Mouse (Mus musculus) G1E (cell line): ENCODE measurements around the gene Trappc13. TPM values are rescaled to one million over a fixed set of nuclear protein-coding genes. Genes with fewer than 3 reads are reported as not detected.

Experiments used
- ATAC-seq: 2 replicates; pipeline ENCODE4 v1.8.0; 2016; ENCODE audit warnings: mild to moderate bottlenecking; ENCODE audit not compliant: insufficient number of reproducible peaks, poor library complexity, low FRiP score, severe bottlenecking; ENCODE audit errors: extremely low read depth
- DNase-seq: peaks from one replicate; pipeline ENCODE4 v3.0.0; 2012; ENCODE audit warnings: low spot score
- H3K27me3 ChIP-seq: 2 replicates; pipeline ENCODE4 v1.6.1; 2012; ENCODE audit warnings: mild to moderate bottlenecking, low read length, inconsistent platforms; ENCODE audit not compliant: insufficient read depth
- H3K36me3 ChIP-seq: replicated peaks from 2 replicates; pipeline ENCODE3; 2012; ENCODE audit warnings: mild to moderate bottlenecking, inconsistent platforms
- H3K4me1 ChIP-seq: 2 replicates; pipeline ENCODE4 v1.6.1; 2012; ENCODE audit warnings: low read depth, low read length, inconsistent platforms, mixed read lengths; ENCODE audit not compliant: insufficient read depth
- H3K4me3 ChIP-seq: 2 replicates; pipeline ENCODE4 v1.5.1; 2012; ENCODE audit warnings: low read depth, mild to moderate bottlenecking, inconsistent platforms, low read length, moderate library complexity, mixed read lengths
- H3K9me3 ChIP-seq: replicated peaks from 2 replicates; pipeline ENCODE4 v1.6.1; 2012; ENCODE audit warnings: inconsistent platforms
- CTCF ChIP-seq: IDR thresholded peaks from 2 replicates; pipeline ENCODE4 v1.5.1; 2012; ENCODE audit warnings: low read depth, low read length, inconsistent platforms, mixed read lengths
- GATA1 ChIP-seq: IDR thresholded peaks from 2 replicates; pipeline ENCODE4 v1.6.1; 2012; ENCODE audit warnings: borderline replicate concordance, low read length, inconsistent platforms, mixed read lengths
- GATA2 ChIP-seq: IDR thresholded peaks from 2 replicates; pipeline ENCODE4 v1.6.1; 2012; ENCODE audit warnings: low read depth, low read length, inconsistent platforms, borderline replicate concordance
- POLR2AphosphoS5 ChIP-seq: IDR thresholded peaks from 2 replicates; pipeline ENCODE4 v1.6.1; 2012; ENCODE audit warnings: low read depth, low read length, inconsistent platforms; ENCODE audit not compliant: insufficient replicate concordance
- TAL1 ChIP-seq: conservative IDR thresholded peaks from 2 replicates; pipeline ENCODE4 v1.6.1; 2012; ENCODE audit warnings: low read depth, low read length, inconsistent platforms, mixed read lengths
- polyA plus RNA-seq: library from polyadenylated mRNA; stranded (reverse); fragments of >175 nt; gene quantifications from 2 replicates; pipeline ENCODE4 v1.2.3, GENCODE M21; 2012
- total RNA-seq, 2 experiments: library from RNA; stranded (forward) in 1 of 2; stranded (reverse) in 1 of 2; fragments of 200-1000 nt in 1 of 2; fragments of >200 nt in 1 of 2; fragmentation: Nextera tagmentation in 1 of 2; gene quantifications; 2 replicates each; pipeline ENCODE4 v1.2.3; 2014 to 2017

Trappc13 gene
- total and polyA plus RNA-seq, 3 experiments = 3.0 to 73.6 (median 66.2) TPM

DNA sequence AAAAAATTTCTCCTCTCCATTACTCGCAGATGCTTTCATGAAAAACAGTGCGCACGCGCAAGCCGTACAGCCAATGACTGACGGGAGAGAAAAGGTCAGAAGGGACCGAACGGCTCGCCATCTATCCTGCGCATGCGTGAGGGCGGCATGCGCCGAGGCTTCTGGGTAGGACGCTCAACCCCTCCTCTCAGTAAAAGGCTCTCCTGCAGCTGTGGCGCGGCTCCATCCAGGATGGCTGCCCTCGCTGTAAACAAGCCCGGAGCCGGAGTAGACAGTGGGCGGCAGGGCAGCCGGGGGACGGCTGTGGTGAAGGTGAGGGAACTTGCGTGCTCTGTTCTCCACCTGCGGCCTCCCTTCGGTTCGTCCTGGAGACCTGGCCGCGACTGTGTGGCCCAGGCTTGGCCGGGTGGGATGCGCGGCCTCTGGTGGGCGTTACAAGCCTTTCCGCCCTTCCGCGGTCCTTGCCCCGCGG, 417 bp upstream of the Trappc13 start, which contains the start of gene Trim23:
TSS of gene Trim23 (plus strand) at position 148 of the 472 bp plus-strand sequence.
- Histone ChIP-seq H3K27me3 (no peaks in the 10 kb centered on the region), H3K9me3 (no peaks in the 10 kb centered on the region), H3K36me3 (peaks cover 30% of the 10 kb centered on the region), H3K4me1 (peaks cover 13% of the 10 kb centered on the region), H3K4me3 (peak within 1 kb of the TSS; percentile 98)
- ATAC-seq (peak; percentile 94), DNase-seq (peak; percentile 87)
- TF ChIP-seq GATA2 (no peak), POLR2AphosphoS5 (no peak), CTCF (no peak), TAL1 (no peak), GATA1 (no peak)

DNA sequence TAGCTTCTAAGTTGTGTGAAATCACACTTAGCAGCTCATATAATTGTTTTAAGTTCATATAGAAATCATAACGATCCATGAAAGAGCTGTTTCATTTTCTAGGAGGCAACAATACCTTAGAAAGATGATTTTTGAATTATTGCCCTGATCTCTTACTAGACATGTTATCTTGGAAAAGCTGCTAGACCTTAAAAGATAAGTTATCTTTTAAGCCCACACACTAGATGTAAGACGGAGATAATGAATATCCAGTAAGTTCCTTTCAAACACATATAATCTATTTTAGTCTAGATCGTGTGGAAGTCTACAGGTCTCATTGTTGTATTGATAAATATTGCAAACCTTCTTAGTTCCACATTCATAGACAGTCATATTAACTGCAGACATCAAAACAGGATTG, 1.4 kb downstream of the Trappc13 start:
- TF ChIP-seq GATA1 (no peak), TAL1 (no peak), POLR2AphosphoS5 (no peak), CTCF (no peak), GATA2 (no peak)
- DNase-seq (no peak), ATAC-seq (no peak)
- Histone ChIP-seq H3K4me3 (peak overlapping the region; percentile 98), H3K27me3 (no peaks in the 10 kb centered on the region), H3K9me3 (no peaks in the 10 kb centered on the region), H3K36me3 (peaks cover 32% of the 10 kb centered on the region), H3K4me1 (peaks cover 22% of the 10 kb centered on the region)

DNA sequence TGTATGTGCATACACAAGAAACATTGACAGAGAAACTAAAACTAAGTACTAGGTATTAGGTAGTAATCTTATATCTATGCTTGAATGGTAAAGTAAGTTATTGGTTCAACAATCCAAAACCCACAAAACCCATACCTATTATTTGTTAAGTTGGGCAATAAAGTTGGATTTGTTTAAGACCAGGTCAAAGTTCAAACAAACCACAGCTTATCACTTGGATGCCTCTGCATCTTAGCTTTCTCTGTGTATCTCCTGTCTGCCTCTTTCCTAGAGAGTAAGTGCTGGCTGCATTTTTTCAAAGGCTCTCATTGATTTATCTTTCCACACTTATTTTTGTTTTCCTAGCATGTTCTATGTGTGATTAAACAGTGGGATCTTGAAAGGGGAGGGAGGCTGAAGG, 5.8 kb downstream of the Trappc13 start:
- ATAC-seq (no peak), DNase-seq (no peak)
- peaks cover 42% of the 10 kb centered on the region for H3K36me3 ChIP-seq
- H3K9me3 ChIP-seq = no peaks in the 10 kb centered on the region
- peaks cover 24% of the 10 kb centered on the region for H3K4me1 ChIP-seq
- no peak overlapping the region for H3K4me3 ChIP-seq
- H3K27me3 ChIP-seq = no peaks in the 10 kb centered on the region
- TF ChIP-seq GATA2 = no peak

DNA sequence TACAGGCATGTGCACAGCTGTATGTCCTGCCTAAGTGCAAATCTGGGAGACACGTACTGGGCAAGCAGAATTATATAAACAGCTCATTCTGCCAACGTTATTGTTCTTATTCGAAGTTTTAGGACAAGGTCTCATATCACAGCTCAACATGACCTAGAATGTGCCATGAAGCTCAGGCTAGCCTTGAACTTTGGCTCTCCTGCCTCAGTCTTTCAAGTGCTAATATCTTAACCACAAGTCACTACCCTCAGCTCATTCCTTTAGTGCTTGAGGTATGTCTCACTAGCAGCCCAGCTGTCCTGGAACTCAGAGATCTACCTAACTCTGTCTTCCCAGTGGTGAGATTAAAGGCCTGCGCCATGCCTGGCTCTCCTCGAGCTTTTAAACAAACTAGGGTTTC, 6.6 kb downstream of the Trappc13 start:
- Histone ChIP-seq H3K4me1 (peaks cover 21% of the 10 kb centered on the region), H3K36me3 (peaks cover 48% of the 10 kb centered on the region), H3K9me3 (no peaks in the 10 kb centered on the region), H3K4me3 (no peak overlapping the region), H3K27me3 (no peaks in the 10 kb centered on the region)
- DNase-seq (no peak), ATAC-seq (no peak)
- TF ChIP-seq CTCF = no peak
- TF ChIP-seq TAL1 = no peak
- no peak for TF ChIP-seq GATA2
- no peak for TF ChIP-seq GATA1
- no peak for TF ChIP-seq POLR2AphosphoS5

DNA sequence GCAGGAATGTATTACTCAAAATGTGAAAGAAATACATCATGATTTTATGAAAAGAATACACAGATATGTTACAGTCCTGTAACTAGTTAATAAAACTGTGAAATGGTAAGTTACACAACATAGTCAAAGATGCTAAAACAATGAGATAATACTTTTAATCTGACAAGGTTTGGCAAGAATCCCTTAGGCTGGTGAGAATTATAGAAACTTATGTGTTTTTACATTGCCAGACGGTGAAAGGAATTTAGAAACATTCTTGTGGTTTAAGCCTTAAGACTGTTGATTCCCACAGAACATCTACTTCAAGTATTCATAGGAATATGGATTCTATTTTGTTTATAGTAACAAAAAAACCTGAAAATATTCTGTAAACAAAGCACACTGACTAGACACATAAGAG, 22.6 kb downstream of the Trappc13 start:
- no peaks in the 10 kb centered on the region for H3K27me3 ChIP-seq
- no peaks in the 10 kb centered on the region for H3K9me3 ChIP-seq
- 0 out of 2 replicates have a peak, but pooled peaks cover 2% of the 10 kb centered on the region for H3K4me1 ChIP-seq
- TF ChIP-seq POLR2AphosphoS5 = no peak
- TF ChIP-seq GATA1 = no peak
- TF ChIP-seq TAL1 = no peak
- TF ChIP-seq GATA2 = no peak
- no peak for TF ChIP-seq CTCF
- DNase-seq (no peak), ATAC-seq (no peak)
- H3K36me3 ChIP-seq = peaks cover 61% of the 10 kb centered on the region
- H3K4me3 ChIP-seq = no peak overlapping the region

DNA sequence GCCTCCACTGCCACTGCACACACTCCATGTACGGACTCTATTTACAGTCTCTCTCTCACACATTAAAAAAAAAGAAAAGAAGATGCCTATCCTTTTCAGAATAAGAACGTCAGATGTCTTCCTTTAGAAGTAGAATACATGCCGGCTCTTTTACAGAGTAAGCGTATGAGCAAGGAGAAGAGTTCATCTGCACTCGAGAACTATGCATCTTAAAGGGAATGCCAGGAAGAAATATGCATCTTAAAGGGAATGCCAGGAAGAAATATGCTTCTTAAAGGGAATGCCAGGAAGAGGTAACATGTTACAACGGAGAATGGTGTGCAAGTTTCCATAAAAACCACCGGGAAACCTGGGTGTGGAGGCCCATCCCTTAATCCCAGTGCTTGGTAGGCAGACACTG, 23.2 kb downstream of the Trappc13 start:
- ATAC-seq (no peak), DNase-seq (no peak)
- no peaks in the 10 kb centered on the region for H3K9me3 ChIP-seq
- no peaks in the 10 kb centered on the region for H3K27me3 ChIP-seq
- no peak overlapping the region for H3K4me3 ChIP-seq
- peaks cover 59% of the 10 kb centered on the region for H3K36me3 ChIP-seq
- 0 out of 2 replicates have a peak, but pooled peaks cover 2% of the 10 kb centered on the region for H3K4me1 ChIP-seq
- TF ChIP-seq CTCF = no peak
- no peak for TF ChIP-seq GATA2

DNA sequence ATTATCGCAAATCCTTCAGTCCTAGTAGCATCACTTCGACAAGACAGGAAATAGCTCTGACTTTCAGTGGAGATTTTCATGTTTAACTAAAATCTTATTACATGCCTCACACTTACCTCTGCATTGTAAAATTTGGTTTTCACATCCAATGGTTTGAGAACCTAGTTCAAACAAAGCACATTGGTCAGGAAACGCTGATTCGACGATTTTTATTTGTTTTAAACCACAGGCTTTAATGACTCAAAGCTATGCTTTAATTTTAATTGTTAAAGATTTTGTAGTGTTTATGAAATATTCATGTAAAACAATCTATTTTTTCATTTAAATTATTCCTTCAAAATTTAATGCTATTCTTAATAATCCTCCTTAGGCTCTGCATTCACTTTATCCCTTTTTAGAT, 24.1 kb downstream of the Trappc13 start:
- H3K4me1 ChIP-seq = 0 out of 2 replicates have a peak, but pooled peaks cover 2% of the 10 kb centered on the region
- H3K4me3 ChIP-seq = no peak overlapping the region
- peaks cover 59% of the 10 kb centered on the region for H3K36me3 ChIP-seq
- no peak for DNase-seq
- ATAC-seq = no peak
- H3K27me3 ChIP-seq = no peaks in the 10 kb centered on the region
- H3K9me3 ChIP-seq = no peaks in the 10 kb centered on the region
- TF ChIP-seq TAL1 (no peak), CTCF (no peak), GATA2 (no peak), POLR2AphosphoS5 (no peak), GATA1 (no peak)
